Mouse (Mus musculus): Measurements from ENCODE around the gene Naxd. TPM values are rescaled to one million over a fixed set of nuclear protein-coding genes. Genes with fewer than 3 reads are reported as not detected.
"Not testable (repeated sequence)": the region's sequence is repeated elsewhere in the genome, so short reads cannot be mapped to it uniquely, and the experiment has no call there.

Naxd gene
- total and polyA plus RNA-seq, 3 experiments: 39.7 to 57.1 (median 50.1) TPM

- Histone ChIP-seq H3K27ac (ENCODE audit: insufficient read depth, low read depth) (peak overlapping the region; percentile 90), H3K36me3 (replicated peaks in 1 of 2; ENCODE audit: control insufficient read depth in 1 of 2, insufficient read depth in 1 of 2, low read length in 1 of 2) (peaks cover 13 to 25% of the 10 kb centered on the region in 2 experiments), H3K4me3 (replicated peaks in 1 of 3; ENCODE audit: low read depth in 2 of 3, low read length in 2 of 3, poor library complexity in 1 of 3) (no peak overlapping the region), H3K9ac (ENCODE audit: insufficient read depth, low read depth) (no peak overlapping the region), H3K9me3 (replicated peaks; ENCODE audit: low read length) (peaks cover 23% of the 10 kb centered on the region), H3K79me2 (replicated peaks; ENCODE audit: control insufficient read depth, extremely low read depth, insufficient read depth, poor library complexity, severe bottlenecking) (peaks cover 15% of the 10 kb centered on the region), H3K27me3 (replicated peaks) (no peaks in the 10 kb centered on the region), H3K4me1 (ENCODE audit: control insufficient read depth in 1 of 2, insufficient read depth in 2 of 2) (peaks cover 41 to 66% of the 10 kb centered on the region in 2 experiments), H3K4me2 (ENCODE audit: insufficient read depth, low read depth, poor library complexity, severe bottlenecking) (peak overlapping the region; percentile 55)
- no peak for TF ChIP-seq RAD21 (IDR thresholded peaks at IDR 0.05; ENCODE audit: low read depth, low read length)
- no peak for TF ChIP-seq SIN3A (IDR thresholded peaks at IDR 0.05; ENCODE audit: low read length)
- TF ChIP-seq MAZ (IDR thresholded peaks at IDR 0.05; ENCODE audit: low read depth, low read length): 0 out of 2 replicates have a peak, but pooled peaks have one; percentile 4
- no peak for TF ChIP-seq CHD1 (IDR thresholded peaks at IDR 0.05; ENCODE audit: low read depth, low read length)
- no peak for TF ChIP-seq USF1 (IDR thresholded peaks at IDR 0.05; ENCODE audit: low read depth, low read length)
- TF ChIP-seq ZMIZ1 (IDR thresholded peaks at IDR 0.05; ENCODE audit: low read depth, low read length): no peak
- TF ChIP-seq POLR2A (IDR thresholded peaks at IDR 0.05; ENCODE audit: low read depth, low read length): no peak
- no peak for DNase-seq (ENCODE audit: extremely low read depth)
- in situ Hi-C loops (cut with MboI; ENCODE audit: low pct_ligation_motif_present, low pct_unique_long_range_greater_than_20kb, low sequenced_read_pairs): no loop called here
- dilution Hi-C loops (cut with MboI; ENCODE audit: extremely low pct_ligation_motif_present, extremely low pct_unique_long_range_greater_than_20kb, low sequenced_read_pairs): no loop called here
Observed at GRCm38 (mm10) chr8:11464707-11464964, 32.7 kb upstream of the Naxd start.

GRCm38 (mm10) chr8:11465619-11466018 lies 31.7 kb upstream of the Naxd start:
- peaks cover 34 to 56% of the 10 kb centered on the region in 2 experiments for H3K4me1 ChIP-seq (ENCODE audit: control insufficient read depth in 1 of 2, insufficient read depth in 2 of 2)
- H3K9ac ChIP-seq (ENCODE audit: insufficient read depth, low read depth): no peak overlapping the region
- TF ChIP-seq ETS1 (conservative IDR thresholded peaks at IDR 0.05; ENCODE audit: low read depth, low read length) (0 out of 2 replicates have a peak, but pooled peaks have one; percentile 18), ZMIZ1 (IDR thresholded peaks at IDR 0.05; ENCODE audit: low read depth, low read length) (no peak), MYC (IDR thresholded peaks at IDR 0.05; ENCODE audit: low read depth, low read length) (no peak)
- peaks cover 24% of the 10 kb centered on the region for H3K79me2 ChIP-seq (replicated peaks; ENCODE audit: control insufficient read depth, extremely low read depth, insufficient read depth, poor library complexity, severe bottlenecking)
- H3K4me2 ChIP-seq (ENCODE audit: insufficient read depth, low read depth, poor library complexity, severe bottlenecking): peak overlapping the region; percentile 30; the same call in 1 of the 2 replicates
- in situ Hi-C loops (cut with MboI; ENCODE audit: low pct_ligation_motif_present, low pct_unique_long_range_greater_than_20kb, low sequenced_read_pairs) (no loop called here), dilution Hi-C loops (cut with MboI; ENCODE audit: extremely low pct_ligation_motif_present, extremely low pct_unique_long_range_greater_than_20kb, low sequenced_read_pairs) (no loop called here)
- peaks cover 13 to 16% of the 10 kb centered on the region in 2 experiments for H3K36me3 ChIP-seq (replicated peaks in 1 of 2; ENCODE audit: control insufficient read depth in 1 of 2, insufficient read depth in 1 of 2, low read length in 1 of 2)
- H3K9me3 ChIP-seq (replicated peaks; ENCODE audit: low read length): peaks cover 15% of the 10 kb centered on the region
- no peak overlapping the region for H3K4me3 ChIP-seq (replicated peaks in 1 of 3; ENCODE audit: low read depth in 2 of 3, low read length in 2 of 3, poor library complexity in 1 of 3)
- no peaks in the 10 kb centered on the region for H3K27me3 ChIP-seq (replicated peaks)
- no peak for DNase-seq (ENCODE audit: extremely low read depth)
- peak overlapping the region; percentile 57 for H3K27ac ChIP-seq (ENCODE audit: insufficient read depth, low read depth)

DNA sequence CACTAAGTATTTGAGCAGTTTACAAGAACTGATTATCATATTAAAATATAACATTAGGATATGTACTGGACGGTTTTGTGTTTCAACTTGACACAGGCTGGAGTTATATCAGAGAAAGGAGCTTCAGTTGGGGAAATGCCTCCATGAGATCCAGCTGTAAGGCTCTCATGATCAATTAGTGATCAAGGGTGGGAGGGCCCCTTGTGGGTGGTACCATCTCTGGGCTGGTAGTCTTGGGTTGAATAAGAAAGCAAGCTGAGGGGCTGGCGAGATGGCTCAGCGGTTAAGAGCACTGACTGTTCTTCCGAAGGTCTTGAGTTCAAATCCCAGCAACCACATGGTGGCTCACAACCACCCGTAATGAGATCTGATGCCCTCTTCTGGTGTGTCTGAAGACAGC lies 30.8 kb upstream of the Naxd start:
- Histone ChIP-seq H3K4me1 (ENCODE audit: control insufficient read depth in 1 of 2, insufficient read depth in 2 of 2) (peaks cover 34 to 47% of the 10 kb centered on the region in 2 experiments), H3K27ac (ENCODE audit: insufficient read depth, low read depth) (0 out of 2 replicates have a peak overlapping the region, but pooled peaks have one; percentile 21), H3K9me3 (replicated peaks; ENCODE audit: low read length) (peaks cover 13% of the 10 kb centered on the region), H3K36me3 (replicated peaks in 1 of 2; ENCODE audit: control insufficient read depth in 1 of 2, insufficient read depth in 1 of 2, low read length in 1 of 2) (peaks cover 13 to 20% of the 10 kb centered on the region in 2 experiments), H3K79me2 (replicated peaks; ENCODE audit: control insufficient read depth, extremely low read depth, insufficient read depth, poor library complexity, severe bottlenecking) (peaks cover 24% of the 10 kb centered on the region)
- H3K27me3 ChIP-seq (replicated peaks); H3K4me3 ChIP-seq (replicated peaks in 1 of 3; ENCODE audit: low read depth in 2 of 3, low read length in 2 of 3, poor library complexity in 1 of 3); H3K9ac ChIP-seq (ENCODE audit: insufficient read depth, low read depth); DNase-seq (ENCODE audit: extremely low read depth); in situ Hi-C loops (cut with MboI; ENCODE audit: low pct_ligation_motif_present, low pct_unique_long_range_greater_than_20kb, low sequenced_read_pairs); H3K4me2 ChIP-seq (ENCODE audit: insufficient read depth, low read depth, poor library complexity, severe bottlenecking); dilution Hi-C loops (cut with MboI; ENCODE audit: extremely low pct_ligation_motif_present, extremely low pct_unique_long_range_greater_than_20kb, low sequenced_read_pairs): not testable (repeated sequence)
